Mouse (Mus musculus) fat pad, adult 2 months (tissue): ENCODE results near the gene Nsd1.
A peak's percentile ranks its signal among the peaks of the same experiment; 100 is the strongest.
"Not testable (repeated sequence)": the region's sequence is repeated elsewhere in the genome, so short reads cannot be mapped to it uniquely, and the experiment has no call there.

ENCODE experiments used
- DNase-seq: peaks from one replicate; pipeline ENCODE4 v3.0.0-alpha.2; 2011; ENCODE audit warnings: low read depth, low spot score; ENCODE audit errors: extremely low read depth

Gene Nsd1

DNA sequence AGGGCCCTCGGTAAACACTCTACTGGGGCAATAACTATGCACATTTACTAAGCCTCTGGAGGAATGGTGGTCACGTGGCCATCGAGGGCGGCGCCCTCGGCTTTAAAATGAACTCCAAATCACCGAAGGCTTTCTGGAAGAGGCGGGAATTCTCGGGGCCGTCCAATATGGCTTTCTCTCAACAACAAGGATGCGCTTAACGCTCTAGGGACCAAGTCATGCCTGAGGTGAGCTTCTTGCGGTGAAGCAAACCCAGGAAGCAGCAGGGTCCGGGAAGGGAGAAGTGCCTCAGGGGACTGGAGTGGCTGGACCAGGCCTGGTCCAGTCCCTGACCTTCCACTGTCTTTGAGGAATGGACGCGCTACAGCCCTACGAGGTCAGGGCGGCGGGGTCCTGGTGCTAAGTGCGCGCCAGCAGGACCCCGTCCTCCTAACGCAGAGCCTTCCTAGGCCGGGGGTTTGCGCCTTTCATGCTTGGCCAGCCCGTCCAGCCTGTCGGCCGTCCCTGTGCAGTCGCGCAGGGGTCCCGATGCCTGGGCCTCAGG lies at the start of gene Nsd1:
TSS of gene Nsd1 (plus strand) at position 134 of the 544 bp plus-strand sequence.
- no peak for DNase-seq

DNA sequence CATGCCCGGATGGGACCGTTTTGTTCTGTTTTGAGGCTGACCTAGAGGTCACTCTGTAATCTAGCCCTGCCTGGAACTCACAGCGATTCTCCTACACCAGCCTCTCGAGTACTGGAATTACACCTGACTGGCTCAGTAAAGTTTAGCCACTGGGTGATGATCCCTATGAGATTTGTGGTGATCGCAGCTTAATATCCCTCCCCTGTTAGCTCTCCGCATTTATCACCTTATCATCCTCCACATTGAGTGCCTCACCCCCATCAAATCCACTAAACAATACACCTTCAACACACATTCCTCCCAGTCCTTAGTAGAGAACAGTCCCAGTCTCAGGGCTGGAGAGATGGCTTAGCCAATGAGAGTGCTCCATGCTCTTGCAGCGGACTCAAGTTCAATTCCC lies 47.2 kb upstream of the Nsd1 start:
- DNase-seq = no peak

DNA sequence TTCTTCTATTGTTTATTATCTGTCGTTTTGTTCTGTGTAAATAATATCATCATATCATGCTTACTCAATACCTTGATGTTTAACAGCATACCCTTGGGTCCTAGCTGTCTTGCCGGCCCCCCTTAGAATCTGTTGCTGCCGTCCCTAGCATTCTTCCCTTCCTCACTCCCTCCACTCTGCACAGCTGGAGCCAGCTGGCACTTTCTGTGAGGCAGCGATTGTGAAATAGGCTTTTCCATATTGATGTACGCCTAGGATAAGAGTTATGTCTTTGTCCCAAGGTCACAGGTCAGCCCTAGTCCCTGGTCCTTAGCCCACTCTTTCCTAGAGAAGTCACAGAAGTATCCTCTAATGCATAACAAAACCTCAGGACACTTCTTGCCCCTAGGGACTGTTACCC lies 46.0 kb upstream of the Nsd1 start:
- no peak for DNase-seq

DNA sequence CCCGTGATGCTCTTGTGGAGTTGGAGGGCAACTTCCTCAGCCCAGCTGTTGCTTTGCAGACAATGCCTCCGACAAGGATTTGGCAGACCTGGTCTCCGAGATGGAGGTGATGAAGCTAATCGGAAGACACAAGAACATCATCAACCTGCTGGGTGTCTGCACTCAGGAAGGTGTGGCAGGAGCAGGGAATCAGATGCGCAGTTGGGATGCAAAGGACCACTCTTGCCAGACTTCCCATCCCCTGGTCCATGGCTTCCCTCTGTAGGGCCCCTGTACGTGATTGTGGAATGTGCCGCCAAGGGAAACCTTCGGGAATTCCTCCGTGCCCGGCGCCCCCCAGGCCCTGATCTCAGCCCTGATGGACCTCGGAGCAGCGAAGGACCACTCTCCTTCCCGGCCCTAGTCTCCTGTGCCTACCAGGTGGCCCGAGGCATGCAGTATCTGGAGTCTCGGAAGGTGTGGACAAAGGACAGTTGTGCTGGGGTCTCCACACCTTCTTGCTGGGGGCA lies 43.7 kb upstream of the Nsd1 start:
- no peak for DNase-seq

DNA sequence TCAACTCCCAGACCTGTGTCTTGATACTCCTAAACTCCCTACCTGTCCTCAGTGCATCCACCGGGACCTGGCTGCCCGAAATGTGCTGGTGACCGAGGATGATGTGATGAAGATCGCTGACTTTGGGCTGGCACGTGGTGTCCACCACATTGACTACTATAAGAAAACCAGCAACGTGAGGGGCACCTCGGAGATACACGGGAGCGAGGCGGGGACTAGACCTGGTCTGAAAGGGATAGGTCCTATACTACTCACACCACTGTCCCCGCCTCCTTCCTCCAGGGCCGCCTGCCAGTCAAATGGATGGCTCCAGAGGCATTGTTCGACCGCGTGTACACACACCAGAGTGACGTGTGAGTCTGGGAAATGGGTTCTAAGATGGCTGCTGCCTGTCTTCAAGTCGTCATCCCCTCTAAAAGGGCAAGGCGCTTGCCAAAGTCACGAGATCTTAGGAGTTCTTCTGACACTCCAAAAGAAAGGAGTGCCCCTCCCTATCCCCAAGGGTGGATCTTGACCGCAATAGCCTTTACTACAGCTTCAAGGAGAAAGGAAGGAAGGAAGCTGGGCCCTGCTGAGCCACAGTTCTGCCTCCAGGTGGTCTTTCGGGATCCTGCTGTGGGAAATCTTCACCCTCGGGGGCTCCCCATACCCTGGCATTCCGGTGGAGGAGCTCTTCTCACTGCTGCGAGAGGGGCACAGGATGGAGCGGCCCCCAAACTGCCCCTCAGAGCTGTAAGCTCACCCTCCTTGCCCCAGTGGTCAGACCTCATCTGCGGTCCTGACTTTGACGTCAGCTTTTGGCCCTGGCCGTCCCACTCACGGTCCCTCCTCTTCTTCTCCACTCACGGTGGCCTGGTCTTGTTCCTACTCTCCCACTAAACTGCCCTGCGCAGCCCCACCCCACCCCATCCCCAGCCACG lies 42.5 kb upstream of the Nsd1 start:
- no peak for DNase-seq

DNA sequence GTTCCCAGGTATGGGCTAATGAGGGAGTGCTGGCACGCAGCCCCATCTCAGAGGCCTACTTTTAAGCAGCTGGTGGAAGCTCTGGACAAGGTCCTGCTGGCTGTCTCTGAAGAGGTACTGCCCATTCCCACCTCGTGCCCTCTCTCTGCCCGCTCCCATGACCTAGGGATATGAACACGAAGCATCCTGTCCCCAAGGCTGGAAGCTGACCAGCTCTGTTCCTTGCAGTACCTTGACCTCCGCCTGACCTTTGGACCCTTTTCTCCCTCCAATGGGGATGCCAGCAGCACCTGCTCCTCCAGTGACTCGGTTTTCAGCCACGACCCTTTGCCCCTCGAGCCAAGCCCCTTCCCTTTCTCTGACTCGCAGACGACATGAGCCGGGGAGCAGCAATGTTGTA lies 41.8 kb upstream of the Nsd1 start:
- DNase-seq = no peak

DNA sequence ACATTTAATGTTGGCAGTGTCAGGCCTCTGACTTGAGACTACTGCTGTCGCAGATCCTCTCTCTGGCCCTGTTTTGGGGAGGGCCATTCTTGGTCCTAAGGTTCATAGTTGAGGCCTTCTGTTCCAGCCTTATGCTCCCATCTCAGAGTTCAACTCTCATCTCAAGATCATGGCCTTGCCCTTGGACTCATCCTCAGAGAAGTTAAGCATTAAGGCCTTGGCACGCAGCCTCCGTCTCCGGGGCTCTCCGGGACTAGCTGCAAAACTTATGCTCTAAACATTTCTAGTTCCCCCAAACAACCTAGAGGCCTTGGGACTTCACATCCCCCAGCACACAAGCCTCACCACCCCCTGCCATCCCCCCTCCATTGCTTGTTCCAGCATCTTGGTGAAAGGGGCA lies 41.3 kb upstream of the Nsd1 start:
- DNase-seq = no peak

DNA sequence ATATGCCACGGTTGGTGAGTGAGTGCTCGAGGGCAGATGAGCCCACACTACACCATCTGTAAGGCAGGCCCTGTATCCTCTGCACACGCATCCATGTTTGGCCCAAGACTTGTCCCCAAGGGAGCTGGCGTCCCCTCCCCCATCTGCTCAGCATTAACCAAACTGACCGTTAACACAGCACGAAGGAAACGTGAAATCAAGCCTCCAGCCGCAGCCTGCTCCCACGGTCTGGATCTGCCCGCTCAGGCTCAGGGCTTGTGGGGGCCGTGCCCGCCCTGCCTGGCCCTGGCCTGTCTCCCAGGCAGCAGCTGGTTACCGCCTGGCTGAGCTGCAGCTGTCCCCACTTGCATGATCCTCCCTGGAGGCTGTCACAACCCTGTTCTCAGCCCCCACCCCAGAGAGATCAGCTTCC lies 40.6 kb upstream of the Nsd1 start:
- no peak for DNase-seq

DNA sequence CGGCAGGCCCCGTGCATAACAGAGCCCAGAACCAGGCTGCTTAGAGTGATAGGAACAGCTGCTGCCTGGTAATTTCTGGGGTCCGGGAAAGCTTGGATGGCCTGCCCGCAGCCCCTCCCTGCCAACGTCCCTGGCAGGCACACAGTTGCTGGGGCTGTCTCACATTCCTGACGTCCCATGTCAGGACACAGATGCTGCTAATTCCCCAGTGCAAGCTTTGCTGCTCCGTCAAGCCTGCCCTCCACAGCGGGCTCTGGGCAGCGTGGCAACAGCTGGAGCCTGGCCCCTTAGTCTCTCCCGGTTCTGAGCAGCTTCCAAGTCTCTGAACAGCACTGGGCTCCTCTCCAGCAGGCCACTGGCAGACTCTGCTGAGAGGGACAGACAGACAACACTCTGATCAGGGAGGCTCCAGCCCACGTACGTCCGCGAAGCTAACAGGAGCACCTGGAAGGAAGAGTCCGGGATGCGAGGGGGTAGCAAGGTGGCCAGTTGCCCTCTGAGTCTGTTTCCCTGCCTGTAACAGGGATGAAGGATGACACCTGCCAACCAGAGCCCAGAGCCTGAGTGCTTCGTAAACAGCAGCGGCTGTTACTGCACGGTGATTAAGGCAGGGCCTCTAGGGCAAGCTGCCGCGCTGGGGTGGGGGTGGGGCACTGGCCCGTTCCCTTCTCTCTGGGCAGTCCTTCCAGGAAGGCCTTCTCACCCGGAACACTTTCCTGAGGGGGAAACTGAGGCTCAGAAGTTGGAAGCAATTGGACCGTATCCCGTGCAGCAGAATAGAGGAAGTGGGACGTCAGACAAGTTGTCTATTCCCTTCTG lies 37.9 kb upstream of the Nsd1 start:
- DNase-seq = no peak

DNA sequence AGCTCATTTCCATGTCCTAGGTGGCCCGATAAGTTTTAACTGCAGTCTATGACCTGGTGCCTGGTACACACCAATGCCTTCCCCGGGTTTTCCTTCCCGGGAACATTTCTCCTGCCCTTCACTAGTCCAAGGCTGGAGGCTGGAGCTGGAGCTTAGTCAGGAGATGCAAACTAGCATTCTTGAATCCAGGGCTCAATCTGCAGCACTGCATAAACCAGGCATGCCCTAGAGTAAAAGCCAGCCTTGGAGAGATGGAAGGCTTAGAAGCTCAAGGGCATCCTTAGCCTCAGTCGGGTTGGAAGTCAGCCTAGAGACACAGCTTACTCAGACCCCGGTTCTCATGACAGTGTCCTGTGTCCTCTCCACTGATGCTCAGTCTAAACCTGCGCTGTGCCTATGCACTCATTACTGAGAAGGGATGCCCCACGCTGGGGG lies 37.2 kb upstream of the Nsd1 start:
- no peak for DNase-seq

DNA sequence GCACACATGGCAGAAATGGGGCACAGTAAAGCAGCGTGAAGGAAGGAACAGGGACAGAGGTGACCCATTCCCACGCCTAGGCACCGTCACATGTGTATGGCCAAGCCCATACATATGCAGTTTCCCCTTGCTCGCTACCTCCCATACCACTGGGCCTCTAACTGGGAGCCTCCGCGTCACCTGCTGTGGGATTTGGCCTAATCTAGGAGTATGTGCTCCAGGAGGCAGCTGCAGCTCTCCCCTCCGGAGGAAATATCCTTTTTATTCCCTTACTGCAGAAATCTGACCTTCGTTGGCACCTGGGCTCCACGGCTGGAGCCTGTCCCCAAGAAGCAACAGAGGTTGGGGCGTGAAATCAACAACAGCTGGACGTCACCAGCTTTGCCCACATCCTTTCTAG lies 35.2 kb upstream of the Nsd1 start:
- no peak for DNase-seq

DNA sequence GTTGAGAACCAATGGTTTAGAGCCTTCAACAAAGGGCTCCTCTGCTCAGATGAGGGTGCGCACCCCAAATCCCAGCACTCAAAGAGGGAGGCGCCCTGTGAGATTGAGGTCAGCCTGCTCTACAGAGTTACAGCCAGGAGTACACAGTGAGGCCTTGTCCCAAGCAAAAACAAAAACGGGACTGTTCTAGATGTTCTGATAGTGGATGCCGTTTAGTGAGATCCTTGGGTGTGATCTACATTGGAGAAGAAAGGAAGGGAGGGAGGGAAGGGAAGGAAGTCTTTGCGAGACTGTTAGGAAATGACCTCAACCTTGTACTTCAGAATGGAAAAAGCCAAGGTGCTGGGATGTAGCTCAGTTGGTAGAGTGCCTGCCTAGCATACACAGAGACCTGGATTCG lies 33.3 kb upstream of the Nsd1 start:
- no peak for DNase-seq

DNA sequence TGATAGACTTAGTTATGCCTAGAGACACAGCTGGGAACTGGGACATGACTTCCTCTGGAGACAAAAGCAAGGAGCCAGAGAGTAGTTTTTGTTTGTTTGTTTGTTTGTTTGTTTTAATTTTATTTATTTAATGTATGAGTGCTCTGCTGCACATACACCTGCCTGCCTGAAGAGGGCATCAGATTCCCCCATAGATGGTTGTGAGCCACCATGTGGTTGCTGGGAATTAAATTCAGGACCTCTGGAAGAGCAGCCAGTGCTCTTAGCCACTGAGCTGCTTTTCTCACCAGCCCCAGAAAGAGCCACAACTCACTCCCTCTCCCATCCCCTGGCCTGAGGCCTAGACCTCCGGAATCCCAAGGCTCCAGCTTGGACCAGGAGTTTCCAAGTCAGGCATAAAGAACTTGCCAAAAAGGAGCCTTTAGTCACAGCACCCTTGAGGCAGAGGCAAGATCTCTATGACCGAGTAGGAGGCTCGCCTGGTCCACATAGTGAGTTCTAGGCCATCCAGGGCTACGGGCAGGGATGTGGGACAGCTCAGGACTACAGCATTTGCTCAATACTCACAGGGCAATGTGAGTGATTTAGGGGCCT lies 31.6 kb upstream of the Nsd1 start:
- no peak for DNase-seq

DNA sequence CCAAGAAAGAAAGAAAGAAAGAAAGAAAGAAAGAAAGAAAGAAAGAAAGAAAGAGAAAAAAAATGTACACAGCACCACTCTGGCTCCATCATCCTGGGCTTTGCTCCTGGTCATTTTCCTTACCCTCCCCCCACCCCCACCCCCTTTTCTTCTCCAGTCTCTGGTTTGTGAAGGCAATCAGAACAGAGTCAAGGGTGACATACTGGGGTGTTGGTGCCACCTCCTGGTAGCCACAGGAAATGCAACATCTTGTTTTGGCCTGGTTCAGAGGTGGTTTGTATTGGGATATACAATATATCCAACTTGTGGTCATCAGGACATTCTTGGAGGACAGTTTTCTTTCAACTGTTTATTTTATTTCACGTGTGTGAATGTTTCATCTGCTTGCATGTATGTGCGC lies 31.0 kb upstream of the Nsd1 start:
- DNase-seq = no peak

DNA sequence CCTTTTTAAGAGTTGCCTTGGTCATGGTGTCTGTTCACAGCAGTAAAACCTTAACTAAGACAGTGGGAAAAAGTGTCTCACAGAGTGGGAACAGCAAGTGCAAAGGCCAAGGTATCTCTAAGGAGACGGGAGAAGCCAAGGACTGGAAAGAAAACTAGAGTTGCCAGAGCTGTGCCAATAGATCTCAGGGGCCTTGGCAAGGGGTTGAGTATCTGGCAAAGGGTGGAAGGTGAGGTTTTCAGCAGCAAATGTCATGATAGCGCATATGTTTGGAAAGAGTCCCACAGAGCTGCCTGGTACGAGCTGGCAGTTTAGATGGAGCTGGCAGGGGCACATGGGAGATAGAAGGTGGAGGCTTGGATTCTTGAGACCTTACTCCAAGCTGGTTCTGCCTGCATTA lies 30.0 kb upstream of the Nsd1 start:
- no peak for DNase-seq

DNA sequence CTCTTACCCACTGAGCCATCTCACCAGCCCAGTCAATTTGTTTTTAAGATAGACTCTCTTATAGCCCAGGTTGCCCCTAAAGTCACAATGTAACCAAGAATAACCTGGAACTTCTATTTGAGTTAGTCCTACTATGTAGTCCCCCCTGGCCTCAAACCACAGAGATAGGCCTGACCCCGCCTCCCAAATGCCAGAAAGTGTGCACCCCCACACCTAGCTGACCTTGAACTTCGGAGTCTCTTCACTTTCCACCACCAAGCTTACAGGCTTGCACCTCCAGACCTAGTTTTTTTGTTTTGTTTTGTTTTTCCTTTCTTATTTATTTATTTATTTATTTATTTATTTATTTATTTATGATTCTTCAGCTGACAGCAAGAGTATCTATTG lies 27.8 kb upstream of the Nsd1 start:
- no peak for DNase-seq

DNA sequence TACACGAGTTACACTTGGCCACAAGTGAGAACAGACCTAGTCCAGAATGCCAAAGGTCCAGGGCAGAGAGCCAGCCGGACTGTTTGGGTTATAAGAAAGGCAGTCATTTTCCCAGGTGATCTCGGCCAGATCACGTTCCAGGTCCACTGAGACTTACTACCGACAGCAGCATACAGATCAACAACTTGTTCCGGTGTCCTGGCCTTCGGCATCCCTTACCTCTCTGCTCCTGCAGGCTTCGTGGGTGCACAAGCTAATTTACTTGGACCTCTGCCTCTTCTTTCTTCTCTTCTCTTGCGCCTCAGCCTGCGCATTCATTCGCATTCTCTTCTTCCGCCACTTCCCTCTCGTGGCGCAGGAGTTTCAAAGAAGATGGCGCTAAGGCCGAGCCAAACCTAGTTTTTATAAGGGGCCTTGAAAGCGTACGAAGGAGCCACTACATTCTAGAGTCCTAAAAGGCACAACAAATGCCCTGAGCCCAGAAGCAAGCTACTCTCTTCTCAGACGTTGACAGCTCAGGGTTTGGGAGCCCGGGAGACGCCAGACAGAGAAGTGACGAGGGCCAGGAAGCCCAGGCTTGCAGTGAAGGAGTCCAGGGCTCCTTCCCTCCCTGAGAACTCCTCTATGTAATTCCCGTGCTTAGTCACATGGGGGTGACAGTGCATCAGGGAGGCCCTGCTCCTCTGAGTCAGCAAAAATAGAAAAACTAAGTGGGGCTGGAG lies 27.2 kb upstream of the Nsd1 start:
- DNase-seq = no peak

DNA sequence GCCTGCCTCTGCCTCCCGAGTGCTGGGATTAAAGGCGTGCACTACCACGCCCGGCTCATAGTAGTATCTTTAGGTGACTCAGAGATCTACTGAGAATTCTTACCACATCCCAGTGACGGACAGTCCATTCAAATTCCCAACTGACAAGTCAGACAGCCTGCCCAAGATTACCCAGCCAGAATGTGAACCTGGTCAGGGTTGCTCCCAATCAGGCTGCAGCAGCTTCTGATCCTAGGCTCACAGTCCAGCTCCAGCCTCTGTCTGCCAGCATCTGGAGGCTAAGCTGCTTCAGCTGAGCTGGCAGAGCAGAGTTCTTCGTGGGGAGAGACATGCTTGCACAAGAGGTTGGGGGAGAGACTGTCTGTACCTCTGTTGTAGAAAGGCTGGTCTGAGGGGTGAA lies 26.2 kb upstream of the Nsd1 start:
- DNase-seq = peak; percentile 80

DNA sequence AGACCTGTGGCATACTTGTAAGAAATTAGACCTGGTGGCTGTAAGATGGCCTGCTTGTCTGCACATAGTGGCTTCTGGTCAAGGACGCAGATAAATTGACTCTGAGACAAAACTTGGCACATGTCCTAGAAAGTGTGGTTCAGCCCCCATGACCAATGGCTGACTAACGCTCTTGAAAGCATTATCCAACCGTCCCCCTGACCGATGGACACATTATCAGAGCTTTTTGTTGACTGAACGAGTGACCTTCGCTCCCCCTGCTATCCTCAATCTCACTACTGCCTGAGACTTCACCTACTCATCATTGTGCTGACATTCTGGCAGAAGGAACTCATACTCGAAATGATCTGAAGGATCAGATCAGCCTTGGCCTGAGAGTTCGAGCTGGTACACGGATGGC lies 22.5 kb upstream of the Nsd1 start:
- DNase-seq = not testable (repeated sequence)

DNA sequence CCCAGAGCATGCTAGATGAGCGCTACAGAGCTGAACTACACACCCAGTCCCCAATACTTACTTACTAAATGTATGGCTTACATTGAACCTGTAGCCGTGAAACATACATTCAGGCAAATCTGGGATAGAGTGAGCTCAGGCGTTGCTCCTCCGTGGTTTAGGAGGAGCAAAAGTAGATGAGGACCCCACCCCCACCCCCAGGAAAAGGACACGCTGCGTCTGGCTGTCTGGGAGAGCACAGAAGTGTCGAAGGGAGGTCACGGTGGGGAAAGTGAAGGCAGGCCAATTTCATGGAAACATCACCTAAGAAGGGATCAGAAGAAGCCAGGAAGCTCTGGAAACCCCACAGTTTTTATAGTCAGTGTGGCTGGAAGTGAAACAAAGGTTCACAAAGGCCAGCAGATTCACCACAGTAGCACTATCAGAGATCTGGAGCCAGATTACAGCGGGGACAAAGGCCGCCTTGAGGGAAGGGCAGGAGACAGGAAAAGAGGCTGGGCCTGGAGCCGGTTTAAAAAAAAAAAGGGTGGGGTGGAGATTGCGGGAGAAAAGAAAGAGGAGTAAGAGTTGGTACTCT lies 20.0 kb upstream of the Nsd1 start:
- no peak for DNase-seq
